Mouse (Mus musculus): ENCODE data around the gene Sort1. TPM values are rescaled to one million over a fixed set of nuclear protein-coding genes. Genes with fewer than 3 reads are reported as not detected.

The Sort1 gene
- polyA plus RNA-seq, 1 experiment from 2014 or later = 3.8 TPM

DNA sequence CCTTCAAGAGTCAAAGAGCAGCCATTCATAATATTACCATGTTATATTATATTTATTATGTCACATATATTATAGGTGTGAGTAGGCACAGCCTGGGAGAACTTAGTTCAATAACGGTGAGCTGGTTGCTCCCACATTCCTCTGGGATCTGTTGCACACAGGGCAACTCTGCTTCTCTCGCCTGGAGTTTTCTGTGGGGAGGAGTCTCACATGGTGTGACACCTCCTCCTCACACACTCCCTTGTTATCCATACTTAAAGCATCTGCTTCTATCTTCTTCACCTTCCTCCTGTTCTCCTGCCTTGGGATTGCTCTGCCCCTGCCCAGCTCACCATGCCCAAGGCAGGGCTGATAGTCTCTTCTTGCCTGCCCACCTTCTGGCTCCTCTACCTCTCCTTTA, 57.2 kb downstream of the Sort1 start:
- no peak overlapping the region for H3K9ac ChIP-seq
- H3K27ac ChIP-seq (replicated peaks) = no peak overlapping the region
- H3K27me3 ChIP-seq = no peaks in the 10 kb centered on the region
- H3K4me3 ChIP-seq (replicated peaks) = no peak overlapping the region
- H3K4me2 ChIP-seq = no peak overlapping the region
- ATAC-seq (ENCODE audit: insufficient read depth) = no peak
- 68% methylated on average over 2 of the region's 2 CpGs for WGBS (ENCODE audit: insufficient replicate concordance)
- H3K36me3 ChIP-seq (replicated peaks) = peaks cover 26% of the 10 kb centered on the region
- H3K4me1 ChIP-seq (replicated peaks) = 0 out of 2 replicates have a peak, but pooled peaks cover 2% of the 10 kb centered on the region
- H3K9me3 ChIP-seq (replicated peaks) = no peaks in the 10 kb centered on the region

DNA sequence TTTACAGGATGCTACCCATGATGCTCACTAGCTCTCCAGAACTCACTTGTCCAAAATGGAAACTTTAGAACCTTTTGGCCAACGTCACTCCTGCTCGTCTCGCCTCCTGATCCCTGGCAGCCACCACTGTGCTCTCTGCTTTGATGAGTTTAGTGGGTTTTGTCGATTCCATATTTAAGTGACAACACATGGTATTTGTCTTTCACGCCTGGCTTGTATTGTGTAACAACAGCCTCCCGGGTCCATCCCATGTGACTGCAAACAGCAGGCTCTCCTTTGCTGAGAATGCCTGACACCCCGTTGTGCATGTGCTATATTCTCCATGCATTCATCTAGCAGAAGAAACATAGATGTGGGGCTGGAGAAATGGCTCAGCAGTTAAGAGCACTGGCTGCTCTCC, 58.3 kb downstream of the Sort1 start:
- no peak for ATAC-seq (ENCODE audit: insufficient read depth)
- 66% methylated on average over 7 of the region's 7 CpGs for WGBS (ENCODE audit: insufficient replicate concordance)

GRCm38 (mm10) chr3:108345855-108346254, 62.0 kb downstream of the Sort1 start:
- H3K27me3 ChIP-seq = no peaks in the 10 kb centered on the region
- no peak overlapping the region for H3K9ac ChIP-seq
- WGBS (ENCODE audit: insufficient replicate concordance) = 32% methylated on average over 7 of the region's 7 CpGs
- no peak for ATAC-seq (ENCODE audit: insufficient read depth)
- no peak overlapping the region for H3K4me2 ChIP-seq
- no peak overlapping the region for H3K4me3 ChIP-seq (replicated peaks)
- H3K27ac ChIP-seq (replicated peaks) = no peak overlapping the region
- no peaks in the 10 kb centered on the region for H3K9me3 ChIP-seq (replicated peaks)
- H3K36me3 ChIP-seq (replicated peaks) = peaks cover 30% of the 10 kb centered on the region
- 0 out of 2 replicates have a peak, but pooled peaks cover 2% of the 10 kb centered on the region for H3K4me1 ChIP-seq (replicated peaks)

More for the DNA sequence above, 58.3 kb downstream of the Sort1 start:
- Histone ChIP-seq H3K4me1 (replicated peaks) (0 out of 2 replicates have a peak, but pooled peaks cover 2% of the 10 kb centered on the region), H3K4me2 (no peak overlapping the region), H3K27me3 (no peaks in the 10 kb centered on the region), H3K9me3 (replicated peaks) (no peaks in the 10 kb centered on the region), H3K4me3 (replicated peaks) (no peak overlapping the region), H3K9ac (no peak overlapping the region), H3K27ac (replicated peaks) (no peak overlapping the region), H3K36me3 (replicated peaks) (peaks cover 26% of the 10 kb centered on the region)

DNA sequence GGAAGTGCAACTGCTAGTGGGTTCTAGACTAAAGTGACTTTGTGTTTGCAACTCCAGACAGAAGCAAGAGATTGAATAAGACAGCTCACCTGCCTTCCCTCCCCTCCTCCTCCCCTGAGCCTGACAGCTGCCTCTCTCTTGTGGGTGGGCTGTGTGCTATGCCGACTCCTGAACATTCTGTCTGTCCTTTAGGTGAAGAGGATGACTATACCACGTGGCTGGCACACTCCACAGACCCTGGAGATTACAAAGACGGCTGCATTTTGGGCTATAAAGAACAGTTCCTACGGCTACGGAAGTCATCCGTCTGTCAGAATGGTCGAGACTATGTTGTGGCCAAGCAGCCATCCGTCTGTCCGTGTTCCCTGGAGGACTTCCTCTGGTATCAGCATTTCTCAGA, 64.5 kb downstream of the Sort1 start:
- Histone ChIP-seq H3K4me1 (replicated peaks) (no peaks in the 10 kb centered on the region), H3K27ac (replicated peaks) (no peak overlapping the region), H3K9ac (no peak overlapping the region), H3K9me3 (replicated peaks) (no peaks in the 10 kb centered on the region), H3K4me2 (no peak overlapping the region), H3K4me3 (replicated peaks) (no peak overlapping the region), H3K36me3 (replicated peaks) (peaks cover 31% of the 10 kb centered on the region), H3K27me3 (no peaks in the 10 kb centered on the region)
- 66% methylated on average over 9 of the region's 9 CpGs for WGBS (ENCODE audit: insufficient replicate concordance)
- ATAC-seq (ENCODE audit: insufficient read depth) = no peak

- H3K36me3 ChIP-seq (replicated peaks) = peaks cover 18% of the 10 kb centered on the region; the same call in 1 of the 2 replicates
- H3K27me3 ChIP-seq = no peaks in the 10 kb centered on the region
- no peak overlapping the region for H3K4me3 ChIP-seq (replicated peaks)
- H3K9me3 ChIP-seq (replicated peaks) = no peaks in the 10 kb centered on the region
- no peak overlapping the region for H3K27ac ChIP-seq (replicated peaks)
- H3K9ac ChIP-seq = no peak overlapping the region
- H3K4me1 ChIP-seq (replicated peaks) = no peaks in the 10 kb centered on the region
- WGBS (ENCODE audit: insufficient replicate concordance) = 44% methylated on average over 3 of the region's 3 CpGs
- no peak for ATAC-seq (ENCODE audit: insufficient read depth)
- no peak overlapping the region for H3K4me2 ChIP-seq
Observed at GRCm38 (mm10) chr3:108355245-108355644, 71.4 kb downstream of the Sort1 start.

GRCm38 (mm10) chr3:108357051-108357450, 73.2 kb downstream of the Sort1 start:
- no peak for ATAC-seq (ENCODE audit: insufficient read depth)
- Histone ChIP-seq H3K36me3 (replicated peaks) (peaks cover 12% of the 10 kb centered on the region; the same call in 1 of the 2 replicates), H3K9me3 (replicated peaks) (no peaks in the 10 kb centered on the region), H3K4me3 (replicated peaks) (no peak overlapping the region), H3K4me2 (no peak overlapping the region), H3K27ac (replicated peaks) (no peak overlapping the region), H3K4me1 (replicated peaks) (peaks cover 3% of the 10 kb centered on the region; the same call in 1 of the 2 replicates), H3K27me3 (no peaks in the 10 kb centered on the region), H3K9ac (no peak overlapping the region)
- WGBS (ENCODE audit: insufficient replicate concordance) = 75% methylated on average over 10 of the region's 10 CpGs

DNA sequence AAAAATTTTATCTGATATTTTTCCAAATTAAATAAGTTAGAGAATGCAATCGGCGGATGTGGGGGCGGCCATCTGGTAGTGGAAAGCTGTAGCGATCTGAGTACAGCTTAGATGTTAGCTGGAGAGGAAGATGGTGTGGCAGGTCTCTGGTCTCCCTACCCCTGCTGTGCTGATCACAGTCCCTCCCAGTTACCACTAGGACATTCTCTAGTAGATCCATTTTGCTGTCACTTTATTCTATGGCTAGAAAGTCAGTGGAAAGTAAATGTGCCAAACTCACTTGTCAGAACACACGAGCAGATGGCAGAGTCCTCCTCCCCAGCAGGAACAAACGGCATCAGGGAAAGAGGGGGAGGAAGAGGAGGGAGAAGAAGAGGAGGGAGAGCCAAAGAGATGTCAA, 74.6 kb downstream of the Sort1 start:
- Histone ChIP-seq H3K4me1 (replicated peaks) (peaks cover 3% of the 10 kb centered on the region; the same call in 1 of the 2 replicates), H3K9ac (no peak overlapping the region), H3K27me3 (no peaks in the 10 kb centered on the region), H3K36me3 (replicated peaks) (peaks cover 12% of the 10 kb centered on the region; the same call in 1 of the 2 replicates), H3K4me3 (replicated peaks) (no peak overlapping the region), H3K4me2 (no peak overlapping the region), H3K27ac (replicated peaks) (no peak overlapping the region), H3K9me3 (replicated peaks) (no peaks in the 10 kb centered on the region)
- 65% methylated on average over 6 of the region's 6 CpGs for WGBS (ENCODE audit: insufficient replicate concordance)
- ATAC-seq (ENCODE audit: insufficient read depth) = no peak

- H3K27me3 ChIP-seq = no peaks in the 10 kb centered on the region
- H3K4me2 ChIP-seq = no peak overlapping the region
- no peak overlapping the region for H3K9ac ChIP-seq
- 0 out of 2 replicates have a peak, but pooled peaks cover 3% of the 10 kb centered on the region for H3K36me3 ChIP-seq (replicated peaks)
- WGBS (ENCODE audit: insufficient replicate concordance) = 13% methylated on average over 7 of the region's 7 CpGs
- H3K9me3 ChIP-seq (replicated peaks) = no peaks in the 10 kb centered on the region
- no peak overlapping the region for H3K4me3 ChIP-seq (replicated peaks)
- ATAC-seq (ENCODE audit: insufficient read depth) = no peak
- H3K27ac ChIP-seq (replicated peaks) = no peak overlapping the region
- H3K4me1 ChIP-seq (replicated peaks) = peaks cover 16% of the 10 kb centered on the region
Observed at GRCm38 (mm10) chr3:108360894-108361293, 77.0 kb downstream of the Sort1 start.

- ATAC-seq (ENCODE audit: insufficient read depth) = no peak
Observed at GRCm38 (mm10) chr3:108363626-108364025, 79.7 kb downstream of the Sort1 start.

GRCm38 (mm10) chr3:108364270-108364995, 80.6 kb downstream of the Sort1 start, which contains the start of gene Mybphl:
Gene Mybphl, plus strand, starts transcription at chr3:108364911.
- 0 out of 2 replicates have a peak within 1 kb of the TSS, but pooled peaks have one; percentile 24 for H3K27ac ChIP-seq (replicated peaks)
- peak; percentile 53 for ATAC-seq (ENCODE audit: insufficient read depth)

More at GRCm38 (mm10) chr3:108363626-108364025, 79.7 kb downstream of the Sort1 start:
- H3K27me3 ChIP-seq = no peaks in the 10 kb centered on the region
- H3K4me1 ChIP-seq (replicated peaks) = peaks cover 19% of the 10 kb centered on the region
- no peak overlapping the region for H3K4me3 ChIP-seq (replicated peaks)
- no peaks in the 10 kb centered on the region for H3K36me3 ChIP-seq (replicated peaks)
- no peaks in the 10 kb centered on the region for H3K9me3 ChIP-seq (replicated peaks)
- no peak overlapping the region for H3K9ac ChIP-seq
- H3K27ac ChIP-seq (replicated peaks) = no peak overlapping the region
- 36% methylated on average over 3 of the region's 3 CpGs for WGBS (ENCODE audit: insufficient replicate concordance)
- no peak overlapping the region for H3K4me2 ChIP-seq

GRCm38 (mm10) chr3:108367173-108367572, 83.3 kb downstream of the Sort1 start:
- no peak overlapping the region for H3K4me2 ChIP-seq
- H3K4me3 ChIP-seq (replicated peaks) = no peak overlapping the region
- H3K9ac ChIP-seq = no peak overlapping the region
- no peaks in the 10 kb centered on the region for H3K27me3 ChIP-seq
- H3K4me1 ChIP-seq (replicated peaks) = peaks cover 22% of the 10 kb centered on the region
- no peaks in the 10 kb centered on the region for H3K9me3 ChIP-seq (replicated peaks)
- WGBS (ENCODE audit: insufficient replicate concordance) = 46% methylated on average over 9 of the region's 9 CpGs
- peak overlapping the region; percentile 34; the same call in 1 of the 2 replicates for H3K27ac ChIP-seq (replicated peaks)
- H3K36me3 ChIP-seq (replicated peaks) = no peaks in the 10 kb centered on the region
- no peak for ATAC-seq (ENCODE audit: insufficient read depth)

More at GRCm38 (mm10) chr3:108364270-108364995, 80.6 kb downstream of the Sort1 start, which contains the start of gene Mybphl:
- no peaks in the 10 kb centered on the region for H3K27me3 ChIP-seq
- H3K9ac ChIP-seq = no peak within 1 kb of the TSS
- no peak within 1 kb of the TSS for H3K4me3 ChIP-seq (replicated peaks)
- H3K4me1 ChIP-seq (replicated peaks) = peaks cover 25% of the 10 kb centered on the region
- no peaks in the 10 kb centered on the region for H3K36me3 ChIP-seq (replicated peaks)
- H3K4me2 ChIP-seq = no peak within 1 kb of the TSS
- no peaks in the 10 kb centered on the region for H3K9me3 ChIP-seq (replicated peaks)
- WGBS (ENCODE audit: insufficient replicate concordance) = 49% methylated on average over 9 of the region's 9 CpGs

Data from liver, embryonic 15.5 days (tissue).